Mouse (Mus musculus): ENCODE measurements around the gene Galnt18. TPM values are rescaled to one million over a fixed set of nuclear protein-coding genes. Genes with fewer than 3 reads are reported as not detected.

Galnt18 gene
- polyA plus RNA-seq, 1 experiment from 2014 or later, result 7.6 TPM

- 64% methylated on average over 4 of the region's 4 CpGs for WGBS
Observed at GRCm38 (mm10) chr7:111710311-111710710, 69.5 kb downstream of the Galnt18 start.

GRCm38 (mm10) chr7:111708563-111708962 is 71.2 kb downstream of the Galnt18 start:
- no peak overlapping the region for H3K27ac ChIP-seq

More at GRCm38 (mm10) chr7:111710311-111710710, 69.5 kb downstream of the Galnt18 start:
- ATAC-seq (ENCODE audit: low FRiP score, low read depth), result no peak
- no peak overlapping the region for H3K4me2 ChIP-seq (replicated peaks)
- no peak overlapping the region for H3K4me3 ChIP-seq
- H3K9ac ChIP-seq, result no peak overlapping the region
- H3K9me3 ChIP-seq, result no peaks in the 10 kb centered on the region
- H3K4me1 ChIP-seq, result no peaks in the 10 kb centered on the region
- H3K36me3 ChIP-seq, result no peaks in the 10 kb centered on the region
- H3K27ac ChIP-seq, result no peak overlapping the region
- H3K27me3 ChIP-seq (replicated peaks), result no peaks in the 10 kb centered on the region

GRCm38 (mm10) chr7:111702961-111703360 is 76.8 kb downstream of the Galnt18 start:
- H3K4me1 ChIP-seq, result no peaks in the 10 kb centered on the region
- no peak for ATAC-seq (ENCODE audit: low FRiP score, low read depth)
- H3K27me3 ChIP-seq (replicated peaks), result no peaks in the 10 kb centered on the region
- no peak overlapping the region for H3K4me3 ChIP-seq
- no peaks in the 10 kb centered on the region for H3K9me3 ChIP-seq
- no peak overlapping the region for H3K9ac ChIP-seq
- 93% methylated on average over 2 of the region's 2 CpGs for WGBS
- H3K27ac ChIP-seq, result no peak overlapping the region
- no peak overlapping the region for H3K4me2 ChIP-seq (replicated peaks)
- no peaks in the 10 kb centered on the region for H3K36me3 ChIP-seq

More at GRCm38 (mm10) chr7:111708563-111708962, 71.2 kb downstream of the Galnt18 start:
- Histone ChIP-seq H3K4me1 (no peaks in the 10 kb centered on the region), H3K4me3 (no peak overlapping the region), H3K4me2 (replicated peaks) (no peak overlapping the region), H3K27me3 (replicated peaks) (no peaks in the 10 kb centered on the region), H3K9ac (no peak overlapping the region), H3K36me3 (no peaks in the 10 kb centered on the region), H3K9me3 (no peaks in the 10 kb centered on the region)
- no peak for ATAC-seq (ENCODE audit: low FRiP score, low read depth)
- 69% methylated on average over 1 of the region's 1 CpGs for WGBS

- Histone ChIP-seq H3K4me2 (replicated peaks) (no peak overlapping the region), H3K36me3 (no peaks in the 10 kb centered on the region), H3K4me1 (no peaks in the 10 kb centered on the region), H3K27me3 (replicated peaks) (no peaks in the 10 kb centered on the region), H3K4me3 (no peak overlapping the region), H3K9me3 (no peaks in the 10 kb centered on the region), H3K9ac (no peak overlapping the region), H3K27ac (no peak overlapping the region)
- no peak for ATAC-seq (ENCODE audit: low FRiP score, low read depth)
Observed at GRCm38 (mm10) chr7:111701788-111702187, 78.0 kb downstream of the Galnt18 start.

- Histone ChIP-seq H3K4me1 (no peaks in the 10 kb centered on the region), H3K27ac (no peak overlapping the region), H3K36me3 (no peaks in the 10 kb centered on the region), H3K4me3 (no peak overlapping the region), H3K9me3 (no peaks in the 10 kb centered on the region), H3K27me3 (replicated peaks) (no peaks in the 10 kb centered on the region), H3K4me2 (replicated peaks) (no peak overlapping the region), H3K9ac (no peak overlapping the region)
- WGBS, result 66% methylated on average over 3 of the region's 3 CpGs
- no peak for ATAC-seq (ENCODE audit: low FRiP score, low read depth)
Observed at GRCm38 (mm10) chr7:111699446-111699845, 80.3 kb downstream of the Galnt18 start.

GRCm38 (mm10) chr7:111696226-111696625 is 83.6 kb downstream of the Galnt18 start:
- H3K9me3 ChIP-seq, result no peaks in the 10 kb centered on the region
- no peak overlapping the region for H3K27ac ChIP-seq
- no peaks in the 10 kb centered on the region for H3K36me3 ChIP-seq
- no peak overlapping the region for H3K4me2 ChIP-seq (replicated peaks)
- no peak for ATAC-seq (ENCODE audit: low FRiP score, low read depth)
- H3K27me3 ChIP-seq (replicated peaks), result no peaks in the 10 kb centered on the region
- H3K9ac ChIP-seq, result no peak overlapping the region
- no peaks in the 10 kb centered on the region for H3K4me1 ChIP-seq
- H3K4me3 ChIP-seq, result no peak overlapping the region

- H3K36me3 ChIP-seq, result no peaks in the 10 kb centered on the region
- H3K9ac ChIP-seq, result no peak overlapping the region
- H3K9me3 ChIP-seq, result no peaks in the 10 kb centered on the region
- H3K27me3 ChIP-seq (replicated peaks), result no peaks in the 10 kb centered on the region
- no peak overlapping the region for H3K27ac ChIP-seq
- no peak for ATAC-seq (ENCODE audit: low FRiP score, low read depth)
- no peaks in the 10 kb centered on the region for H3K4me1 ChIP-seq
- 83% methylated on average over 6 of the region's 6 CpGs for WGBS
- no peak overlapping the region for H3K4me3 ChIP-seq
- H3K4me2 ChIP-seq (replicated peaks), result no peak overlapping the region
Observed at GRCm38 (mm10) chr7:111694312-111694711, 85.5 kb downstream of the Galnt18 start.

- no peak overlapping the region for H3K4me2 ChIP-seq (replicated peaks)
- H3K9me3 ChIP-seq, result no peaks in the 10 kb centered on the region
- H3K4me1 ChIP-seq, result no peaks in the 10 kb centered on the region
- no peak overlapping the region for H3K9ac ChIP-seq
- 0 out of 2 replicates have a peak, but pooled peaks have one; percentile 9 for ATAC-seq (ENCODE audit: low FRiP score, low read depth)
- H3K27me3 ChIP-seq (replicated peaks), result no peaks in the 10 kb centered on the region
- 76% methylated on average over 9 of the region's 9 CpGs for WGBS
- H3K36me3 ChIP-seq, result no peaks in the 10 kb centered on the region
- H3K27ac ChIP-seq, result no peak overlapping the region
- H3K4me3 ChIP-seq, result no peak overlapping the region
Observed at GRCm38 (mm10) chr7:111692641-111693261, 87.0 kb downstream of the Galnt18 start.

- no peak overlapping the region for H3K4me2 ChIP-seq (replicated peaks)
- no peak for ATAC-seq (ENCODE audit: low FRiP score, low read depth)
- H3K27me3 ChIP-seq (replicated peaks), result no peaks in the 10 kb centered on the region
- H3K9me3 ChIP-seq, result no peaks in the 10 kb centered on the region; the same call in 1 of the 2 replicates
- no peak overlapping the region for H3K4me3 ChIP-seq
- no peak overlapping the region for H3K9ac ChIP-seq
- no peaks in the 10 kb centered on the region for H3K4me1 ChIP-seq
- no peak overlapping the region for H3K27ac ChIP-seq
- WGBS, result 92% methylated on average over 3 of the region's 3 CpGs
- H3K36me3 ChIP-seq, result no peaks in the 10 kb centered on the region
Observed at GRCm38 (mm10) chr7:111680108-111680507, 99.7 kb downstream of the Galnt18 start.

- WGBS, result 90% methylated on average over 3 of the region's 3 CpGs
- H3K4me1 ChIP-seq, result no peaks in the 10 kb centered on the region
- H3K4me3 ChIP-seq, result no peak overlapping the region
- H3K36me3 ChIP-seq, result no peaks in the 10 kb centered on the region
- H3K9ac ChIP-seq, result no peak overlapping the region
- no peak overlapping the region for H3K4me2 ChIP-seq (replicated peaks)
- no peak for ATAC-seq (ENCODE audit: low FRiP score, low read depth)
- H3K27me3 ChIP-seq (replicated peaks), result no peaks in the 10 kb centered on the region
- no peaks in the 10 kb centered on the region; the same call in 1 of the 2 replicates for H3K9me3 ChIP-seq
- no peak overlapping the region for H3K27ac ChIP-seq
Observed at GRCm38 (mm10) chr7:111676483-111676882, 103.3 kb downstream of the Galnt18 start.

GRCm38 (mm10) chr7:111672467-111672866 is 107.3 kb downstream of the Galnt18 start:
- Histone ChIP-seq H3K9ac (no peak overlapping the region), H3K27ac (no peak overlapping the region), H3K4me3 (no peak overlapping the region), H3K4me1 (no peaks in the 10 kb centered on the region), H3K9me3 (no peaks in the 10 kb centered on the region), H3K36me3 (no peaks in the 10 kb centered on the region), H3K27me3 (replicated peaks) (no peaks in the 10 kb centered on the region), H3K4me2 (replicated peaks) (no peak overlapping the region)
- 52% methylated on average over 4 of the region's 4 CpGs for WGBS
- no peak for ATAC-seq (ENCODE audit: low FRiP score, low read depth)

GRCm38 (mm10) chr7:111663139-111664073 is 116.4 kb downstream of the Galnt18 start:
- Histone ChIP-seq H3K27ac (no peak overlapping the region), H3K9ac (no peak overlapping the region)

More at GRCm38 (mm10) chr7:111663139-111664073, 116.4 kb downstream of the Galnt18 start:
- no peak overlapping the region for H3K4me2 ChIP-seq (replicated peaks)
- H3K4me3 ChIP-seq, result no peak overlapping the region
- no peak for ATAC-seq (ENCODE audit: low FRiP score, low read depth)
- H3K4me1 ChIP-seq, result no peaks in the 10 kb centered on the region
- no peaks in the 10 kb centered on the region for H3K27me3 ChIP-seq (replicated peaks)
- H3K36me3 ChIP-seq, result no peaks in the 10 kb centered on the region
- H3K9me3 ChIP-seq, result no peaks in the 10 kb centered on the region
- 63% methylated on average over 14 of the region's 14 CpGs for WGBS

Data from neural tube, embryonic 12.5 days (tissue).